Mouse (Mus musculus) brain, embryonic 14.5 days (tissue): ENCODE measurements around the gene Gm42715.

Experiments used
- CTCF ChIP-seq: fragments of 200-500 bp; IDR thresholded peaks from 2 replicates; pipeline ENCODE4 v1.5.1; 2012; ENCODE audit warnings: inconsistent platforms, mild to moderate bottlenecking, moderate library complexity, borderline replicate concordance; ENCODE audit not compliant: insufficient read depth, insufficient read length; ENCODE audit errors: extremely low read depth
- POLR2A ChIP-seq: fragments of 200-500 bp; IDR thresholded peaks from 2 replicates; pipeline ENCODE4 v1.6.1; 2012; ENCODE audit warnings: mild to moderate bottlenecking, inconsistent platforms, borderline replicate concordance; ENCODE audit not compliant: poor library complexity, insufficient read depth, insufficient read length, severe bottlenecking; ENCODE audit errors: extremely low read depth

DNA sequence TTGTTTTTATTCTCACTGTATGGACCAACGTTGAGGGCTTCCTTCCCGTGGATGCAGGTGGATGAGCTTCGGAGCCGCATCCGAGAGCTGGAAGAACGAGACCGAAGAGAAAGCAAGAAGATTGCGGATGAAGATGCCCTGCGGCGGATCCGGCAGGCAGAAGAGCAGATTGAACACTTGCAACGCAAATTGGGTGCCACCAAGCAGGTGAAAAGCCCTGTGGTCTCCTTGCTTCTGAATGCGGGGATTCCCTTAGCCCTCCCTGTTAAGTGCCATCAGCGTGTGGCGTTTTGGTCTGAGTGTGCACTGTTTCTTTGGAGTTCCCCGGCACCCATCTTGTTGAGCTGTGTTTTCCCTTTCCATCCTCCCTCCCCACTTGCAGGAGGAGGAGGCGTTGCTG lies 77.4 kb downstream of the Gm42715 start:
- TF ChIP-seq CTCF (no peak), POLR2A (no peak)
